Mouse (Mus musculus) B cell, adult 67 days (primary cell): ENCODE data around the gene Elovl2. TPM values are rescaled to one million over a fixed set of nuclear protein-coding genes. Genes with fewer than 3 reads are reported as not detected.

Experiments
- total RNA-seq, 2 experiments: library from RNA; stranded (reverse); gene quantifications; 4 replicates each; pipeline ENCODE4 v1.2.4; 2023

The Elovl2 gene
- not detected for total RNA-seq

DNA sequence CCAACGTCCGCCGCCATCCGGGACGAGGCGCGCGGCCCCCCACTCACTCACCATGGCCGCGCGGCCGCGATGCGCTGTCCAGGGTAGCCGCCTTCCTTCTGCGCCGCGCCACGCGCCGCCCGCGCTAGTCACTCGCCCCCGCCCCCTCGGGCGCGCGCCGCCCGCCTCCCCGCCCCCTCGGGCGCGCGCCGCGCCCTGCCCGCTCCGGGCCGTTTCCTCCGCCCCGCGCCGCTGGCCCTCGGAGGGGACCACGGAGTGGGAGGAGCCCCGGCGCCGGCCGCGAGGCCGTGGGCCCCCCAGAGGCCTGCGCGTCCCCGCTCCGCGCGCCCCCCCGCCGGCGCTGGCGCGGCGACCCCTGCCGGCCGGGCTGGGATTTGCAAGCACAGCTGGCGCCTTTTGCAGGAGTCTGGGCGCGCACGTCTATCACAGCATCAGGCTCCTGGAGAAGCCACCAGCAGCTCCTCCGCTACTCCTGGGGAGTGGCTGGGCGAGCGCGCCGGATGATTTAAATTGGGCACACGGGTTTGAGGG is at the start of gene Elovl2:
Gene Elovl2 (minus strand): TSS at position 102 of the 531 bp plus-strand sequence.

DNA sequence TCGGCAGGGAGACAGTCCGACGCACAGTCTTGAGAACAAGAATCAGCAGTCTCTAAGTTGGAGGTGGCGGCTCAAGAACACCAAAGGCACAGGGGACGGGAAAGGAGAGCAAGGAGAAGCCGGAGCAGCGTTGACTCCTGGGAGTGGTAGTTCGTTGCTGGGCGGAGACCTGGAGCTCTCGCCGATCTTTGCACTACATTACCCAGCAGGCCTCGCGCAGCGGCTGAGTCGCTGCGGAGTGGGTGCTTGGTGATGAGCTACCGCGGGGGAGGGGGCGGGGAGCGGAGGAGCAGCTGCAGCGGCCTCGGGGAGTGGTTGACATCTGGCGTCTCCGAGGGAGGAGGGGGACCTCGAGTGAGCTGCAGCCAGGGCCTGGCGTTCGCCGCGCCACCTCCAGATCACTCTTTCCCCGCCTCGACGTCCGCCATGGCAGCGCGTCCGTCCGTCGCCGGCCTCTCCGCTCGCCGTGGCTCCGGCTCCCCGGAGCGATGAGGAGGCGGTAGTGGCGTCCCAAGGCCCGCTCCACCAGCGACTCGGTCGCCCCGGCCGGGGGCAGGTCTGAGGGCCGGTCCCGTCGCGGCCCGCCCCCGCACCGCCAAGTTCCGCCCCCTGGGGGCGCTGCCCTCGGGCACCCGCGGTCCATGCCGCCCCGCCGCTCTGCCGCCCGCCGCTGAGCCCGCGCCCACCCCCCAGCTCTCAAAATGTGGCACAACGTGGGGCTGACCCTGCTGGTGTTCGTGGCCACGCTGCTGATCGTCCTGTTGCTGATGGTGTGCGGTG is 29.5 kb upstream of the Elovl2 start, which contains the start of gene Smim13:
Gene Smim13 (plus strand): TSS at position 307 of the 780 bp plus-strand sequence.

Other genes starting within 250 kb of the Elovl2 start
- 10 to 100 TPM; 65.1 to 65.5 TPM for gene Pak1ip1, start 219.4 kb downstream of the Elovl2 start, total RNA-seq
- gene Tmem14c, start 204.1 kb downstream of the Elovl2 start, total RNA-seq: 10 to 100 TPM; 35.1 to 39.9 TPM
- not detected for gene Mak, start 140.7 kb downstream of the Elovl2 start, total RNA-seq
- under 1 TPM in 1 of 2 experiments, not detected in 1; 0.21 TPM for gene Gcm2, start 109.4 kb downstream of the Elovl2 start, total RNA-seq
- gene Sycp2l, start 106.1 kb downstream of the Elovl2 start, total RNA-seq: not detected
- 1 to 10 TPM; 4.2 to 6.2 TPM for gene Smim13, start 29.4 kb upstream of the Elovl2 start, total RNA-seq
- gene Gm17364, start 53.6 kb upstream of the Elovl2 start, total RNA-seq: not detected